Mouse (Mus musculus) mesoderm, embryonic 11.5 days (tissue): ENCODE results near the gene Smim4.

ENCODE experiments used
- DNase-seq: peaks from one replicate; pipeline ENCODE4 v3.0.0-alpha.2; 2012; ENCODE audit warnings: low read depth, low spot score

Smim4 gene

DNA sequence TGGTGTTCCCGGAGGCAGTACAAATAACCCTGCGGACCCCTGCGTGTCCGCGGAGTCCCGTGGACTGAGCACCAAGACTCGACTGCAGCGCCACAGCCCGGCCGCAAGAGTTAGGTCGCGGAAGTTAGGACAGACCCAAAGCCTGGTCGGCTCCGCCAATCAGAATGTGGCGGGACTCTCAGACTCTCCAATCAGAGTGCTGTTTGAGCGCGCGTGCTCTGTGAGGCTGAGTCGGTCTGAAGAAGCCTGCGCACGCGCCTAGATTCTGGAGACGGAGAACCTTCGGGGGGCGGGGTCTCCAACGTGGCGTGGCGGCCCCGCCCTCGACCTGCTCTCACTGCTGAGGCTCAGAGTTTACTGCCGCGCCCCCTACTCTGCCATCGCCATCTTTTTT lies at the start of gene Smim4:
Gene Smim4 (minus strand): TSS at position 131 of the 394 bp plus-strand sequence.
- DNase-seq, result peak; percentile 99

- DNase-seq, result no peak
These were observed 49.0 kb upstream of the Smim4 start for GRCm38 (mm10) chr14:31177715-31178114.

- no peak for DNase-seq
These were observed 48.5 kb upstream of the Smim4 start for GRCm38 (mm10) chr14:31177287-31177686.

GRCm38 (mm10) chr14:31173537-31173936 lies 44.8 kb upstream of the Smim4 start:
- DNase-seq, result no peak

DNA sequence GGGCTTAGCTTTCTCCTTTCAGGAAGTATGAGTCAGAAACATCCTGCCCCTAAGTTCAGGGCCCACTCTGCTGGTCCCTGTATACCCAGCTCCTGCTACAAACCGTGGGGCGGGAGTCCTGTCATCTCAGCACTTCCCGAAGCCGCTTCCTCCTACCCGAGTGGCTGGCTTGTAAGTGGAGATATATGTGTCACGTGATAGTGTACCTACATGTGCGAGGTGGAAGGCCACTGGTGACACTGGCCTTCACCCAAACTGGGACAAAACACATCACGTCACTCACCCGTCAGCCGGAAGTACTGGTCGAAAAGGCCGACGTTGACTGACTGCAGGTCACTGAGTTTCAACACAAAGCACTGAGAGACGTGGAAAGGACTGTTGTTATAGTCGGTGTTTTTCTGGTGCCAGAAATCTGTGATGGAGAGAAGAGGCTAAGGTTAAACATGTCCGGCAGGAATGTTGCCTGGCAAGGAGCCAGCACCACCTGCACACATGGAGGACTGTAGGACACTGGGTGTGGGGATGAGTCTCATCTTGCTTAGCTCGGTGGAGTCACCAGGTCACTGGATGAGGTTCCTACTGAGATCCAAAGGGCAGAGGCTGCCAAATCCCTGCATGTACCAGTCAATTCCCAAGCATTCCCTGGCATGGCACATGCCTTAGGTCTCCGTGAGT lies 44.2 kb upstream of the Smim4 start:
- no peak for DNase-seq

DNA sequence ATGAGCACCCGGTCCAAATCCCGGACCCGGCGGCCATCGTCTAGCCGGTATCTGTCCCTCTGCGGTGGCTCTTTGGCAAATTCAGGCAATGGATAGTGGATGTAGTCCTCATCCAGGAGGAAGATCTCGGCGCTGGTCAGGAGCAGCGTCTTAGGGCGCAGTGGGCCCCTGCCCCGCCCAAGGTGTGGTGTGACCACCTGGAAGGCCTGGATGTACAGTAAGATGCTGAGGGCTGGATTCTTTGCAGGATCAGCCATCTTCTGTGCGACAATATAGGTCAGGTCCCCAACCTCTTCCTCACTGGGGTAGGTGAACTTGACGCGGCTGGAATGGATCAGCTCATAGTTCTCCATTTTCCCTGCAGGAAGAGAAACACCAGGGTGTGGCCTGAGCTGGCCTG lies 43.1 kb upstream of the Smim4 start:
- no peak for DNase-seq

- no peak for DNase-seq
These were observed 42.6 kb upstream of the Smim4 start for GRCm38 (mm10) chr14:31171386-31171785.

GRCm38 (mm10) chr14:31170963-31171362 lies 42.2 kb upstream of the Smim4 start:
- no peak for DNase-seq

DNA sequence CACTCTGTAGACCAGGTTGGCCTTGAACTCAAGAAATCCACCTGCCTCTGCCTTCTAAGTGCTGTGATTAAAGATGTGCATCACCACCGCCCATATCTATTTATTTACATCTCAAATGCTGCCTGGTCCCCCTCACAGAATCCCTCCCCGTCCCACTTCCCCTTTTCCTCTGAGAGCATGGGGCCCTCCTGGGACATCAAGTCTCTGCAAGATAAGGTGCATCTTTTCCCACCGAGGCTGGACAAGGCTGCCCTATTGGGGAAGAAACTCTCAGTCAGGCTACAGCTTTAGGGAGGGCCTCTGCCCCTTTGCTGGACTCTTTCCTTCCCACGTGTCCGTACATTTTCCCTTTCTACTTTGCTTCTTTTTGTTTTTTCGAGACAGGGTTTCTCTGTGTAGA lies 40.8 kb upstream of the Smim4 start:
- DNase-seq, result no peak

- DNase-seq, result peak; percentile 19
These were observed 39.7 kb upstream of the Smim4 start, which contains the start of gene Stab1 for GRCm38 (mm10) chr14:31168425-31168824. TSS of gene Stab1 (minus strand) at chr14:31168641.

DNA sequence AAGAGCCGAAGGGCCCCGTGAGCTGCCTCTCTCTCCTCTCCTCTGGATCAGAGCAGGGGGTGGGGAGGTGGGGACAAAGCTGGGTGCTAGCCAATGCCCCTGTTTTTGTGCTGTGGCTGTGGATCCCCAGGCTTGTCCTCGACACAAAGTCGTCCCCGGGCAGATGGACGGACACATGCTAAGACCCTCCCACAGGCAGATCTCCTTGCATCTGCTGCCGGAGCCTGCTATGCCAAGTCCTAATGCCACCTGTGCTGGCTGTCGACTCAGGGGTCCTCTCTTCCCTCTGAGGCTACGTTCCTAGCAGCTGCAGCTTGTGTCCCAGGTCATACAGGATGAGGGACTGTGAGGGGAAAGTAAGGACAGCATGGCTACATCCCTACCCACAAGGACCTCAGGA lies 38.1 kb upstream of the Smim4 start:
- DNase-seq, result no peak

- DNase-seq, result peak; percentile 25
These were observed 37.4 kb upstream of the Smim4 start for GRCm38 (mm10) chr14:31165991-31166630.

- no peak for DNase-seq
These were observed 36.7 kb upstream of the Smim4 start for GRCm38 (mm10) chr14:31165458-31165857.

GRCm38 (mm10) chr14:31165010-31165409 lies 36.3 kb upstream of the Smim4 start:
- DNase-seq, result no peak

- DNase-seq, result no peak
These were observed 35.3 kb upstream of the Smim4 start for GRCm38 (mm10) chr14:31164067-31164466.

- no peak for DNase-seq
These were observed 32.9 kb upstream of the Smim4 start for GRCm38 (mm10) chr14:31161638-31162037.

- no peak for DNase-seq
These were observed 32.4 kb upstream of the Smim4 start for GRCm38 (mm10) chr14:31161191-31161590.

DNA sequence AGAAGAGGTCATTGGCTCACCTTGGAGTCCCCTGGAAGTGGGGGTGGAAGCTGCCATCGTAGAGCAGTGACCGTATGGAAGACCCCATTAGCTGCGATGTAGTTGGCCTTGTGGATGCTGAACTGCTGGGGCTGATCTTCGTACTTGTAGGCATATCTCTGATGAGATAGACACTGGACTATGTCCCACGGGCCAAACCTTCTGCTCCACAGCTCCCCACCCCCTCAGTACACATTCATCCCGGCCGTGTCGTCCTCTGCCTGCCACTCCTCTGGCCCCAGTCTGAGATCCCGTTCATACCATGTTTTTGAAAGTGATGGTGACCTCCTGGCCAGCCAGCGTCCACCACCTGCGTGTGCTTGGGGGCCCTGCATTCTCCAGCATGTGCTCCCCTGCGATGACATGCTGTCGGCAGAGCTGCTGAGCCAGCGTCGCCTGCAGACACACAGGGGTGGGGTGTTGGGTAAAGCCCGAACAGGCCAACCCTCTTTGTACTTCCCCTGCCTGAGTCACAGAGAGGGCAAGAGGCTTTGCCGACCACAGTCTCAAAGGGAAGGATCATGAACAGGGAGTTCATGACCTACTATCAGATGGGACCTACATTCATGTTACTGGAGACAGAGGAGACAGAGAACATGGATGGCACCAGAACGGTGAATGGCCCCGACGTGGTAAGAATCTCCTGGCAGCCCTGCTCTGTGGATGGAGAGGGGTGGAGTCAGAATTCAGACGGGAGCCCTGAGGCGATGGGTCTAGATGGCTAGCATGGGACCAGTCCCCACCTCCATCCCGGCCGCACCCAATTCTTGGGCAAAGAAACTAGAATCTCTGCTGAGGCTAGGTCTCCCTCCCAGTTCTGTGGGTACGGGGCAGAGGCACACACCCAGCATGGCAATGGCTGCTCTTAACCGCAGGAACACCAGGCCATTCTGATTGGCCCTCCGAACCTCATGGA lies 31.7 kb upstream of the Smim4 start:
- no peak for DNase-seq

GRCm38 (mm10) chr14:31145694-31146093 lies 16.9 kb upstream of the Smim4 start:
- no peak for DNase-seq

DNA sequence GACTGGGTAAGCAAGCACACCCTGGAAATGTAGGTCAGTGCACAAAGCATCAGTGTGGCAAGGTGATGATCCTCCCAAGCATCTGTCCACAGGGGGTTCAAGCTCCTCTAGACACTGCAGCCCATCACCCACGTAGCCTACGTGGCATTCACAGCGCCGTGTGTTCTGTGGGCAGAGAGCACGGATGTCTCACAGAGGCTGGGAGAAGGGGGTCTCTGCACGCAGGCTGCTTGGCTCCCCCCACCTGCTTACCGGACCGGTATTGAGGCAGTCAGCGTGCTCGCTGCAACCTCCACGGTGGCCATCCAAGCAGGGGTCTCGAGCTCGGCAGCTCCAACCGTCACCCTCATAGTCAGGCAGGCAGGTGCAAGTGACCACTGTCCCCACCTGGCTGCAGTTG lies 12.3 kb upstream of the Smim4 start:
- DNase-seq, result no peak

- DNase-seq, result no peak
These were observed 11.4 kb upstream of the Smim4 start for GRCm38 (mm10) chr14:31140141-31140540.

- no peak for DNase-seq
These were observed 10.9 kb upstream of the Smim4 start for GRCm38 (mm10) chr14:31139666-31140065.
